Mouse (Mus musculus) limb, embryonic 10.5 days (tissue): ENCODE measurements at regions not wholly inside any gene's neighbourhood (a gene's known extent, or its start where the extent isn't known, plus 50 kb on each side); places are given as distances from the start of the nearest gene placed in this dataset.

Experiments used
- DNase-seq: peaks from one replicate; pipeline ENCODE4 v3.0.0-alpha.2; 2017; ENCODE audit warnings: low spot score
- H3K27ac ChIP-seq: fragments of 300-500 bp; sonication (generic); 2 replicates; pipeline ENCODE4 v1.5.1; 2016; ENCODE audit warnings: mild to moderate bottlenecking
- H3K27me3 ChIP-seq: fragments of 300-500 bp; sonication (generic); 2 replicates; pipeline ENCODE4 v1.6.1; 2016; ENCODE audit warnings: low read depth, mild to moderate bottlenecking; ENCODE audit not compliant: poor library complexity, severe bottlenecking
- H3K36me3 ChIP-seq: fragments of 300-500 bp; sonication (generic); 2 replicates; pipeline ENCODE4 v1.6.1; 2016; ENCODE audit warnings: mild to moderate bottlenecking, moderate library complexity
- H3K4me1 ChIP-seq: fragments of 300-500 bp; sonication (generic); 2 replicates; pipeline ENCODE4 v1.6.1; 2016
- H3K4me3 ChIP-seq: fragments of 300-500 bp; sonication (generic); 2 replicates; pipeline ENCODE4 v1.5.1; 2016; ENCODE audit warnings: mild to moderate bottlenecking, moderate library complexity
- H3K9me3 ChIP-seq: fragments of 300-500 bp; sonication (generic); replicated peaks from 2 replicates; pipeline ENCODE4 v1.6.1; 2016; ENCODE audit warnings: mild to moderate bottlenecking
- WGBS: fragments of 180-500 bp; shearing (Covaris S2); methylation state at CpG from one replicate; pipeline ENCODE4 v1.1.7; 2016; 5-methylcytosine and 5-hydroxymethylcytosine counted together

- 15% methylated on average over 12 of the region's 12 CpGs for WGBS
- peak; percentile 60 for DNase-seq
- H3K4me1 ChIP-seq, result peaks cover 41% of the 10 kb centered on the region
- no peaks in the 10 kb centered on the region for H3K9me3 ChIP-seq
- no peak overlapping the region for H3K4me3 ChIP-seq
- no peaks in the 10 kb centered on the region for H3K27me3 ChIP-seq
- H3K36me3 ChIP-seq, result no peaks in the 10 kb centered on the region
- peak overlapping the region; percentile 32 for H3K27ac ChIP-seq
These were observed 231.0 kb upstream of the Mpped2 start for GRCm38 (mm10) chr2:106461973-106462637.

DNA sequence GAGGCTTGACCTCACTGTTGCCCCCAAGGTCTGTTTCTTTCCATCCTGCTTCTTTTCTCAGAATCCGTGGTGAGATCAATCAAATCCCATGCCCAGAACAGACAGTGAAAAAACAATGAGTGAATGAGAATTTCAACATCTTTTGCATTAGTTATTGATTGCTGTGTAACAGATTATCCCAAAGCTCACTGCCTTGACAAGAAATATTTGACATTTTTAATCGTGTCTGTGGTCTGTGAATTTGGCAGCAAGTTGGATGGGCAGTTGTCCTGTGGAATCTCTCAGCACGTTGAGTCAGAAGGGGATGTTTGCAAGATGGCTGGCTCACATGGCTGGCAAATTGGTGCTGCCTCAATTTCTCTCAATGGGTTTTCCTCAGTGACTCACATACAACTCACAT lies 228.0 kb upstream of the Mpped2 start:
- no peak overlapping the region for H3K27ac ChIP-seq
- no peaks in the 10 kb centered on the region for H3K9me3 ChIP-seq
- no peak for DNase-seq
- peaks cover 38% of the 10 kb centered on the region for H3K4me1 ChIP-seq
- no peaks in the 10 kb centered on the region for H3K27me3 ChIP-seq
- H3K36me3 ChIP-seq, result no peaks in the 10 kb centered on the region
- 64% methylated on average over 3 of the region's 3 CpGs for WGBS
- no peak overlapping the region for H3K4me3 ChIP-seq

- Histone ChIP-seq H3K4me1 (peaks cover 30% of the 10 kb centered on the region), H3K4me3 (no peak overlapping the region), H3K9me3 (no peaks in the 10 kb centered on the region), H3K27me3 (no peaks in the 10 kb centered on the region), H3K36me3 (no peaks in the 10 kb centered on the region), H3K27ac (no peak overlapping the region)
- DNase-seq, result no peak
- WGBS, result 87% methylated on average over 3 of the region's 3 CpGs
These were observed 227.2 kb upstream of the Mpped2 start for GRCm38 (mm10) chr2:106465831-106466230.

- 88% methylated on average over 2 of the region's 2 CpGs for WGBS
- Histone ChIP-seq H3K27me3 (no peaks in the 10 kb centered on the region), H3K27ac (no peak overlapping the region), H3K4me1 (peaks cover 4% of the 10 kb centered on the region; the same call in 1 of the 2 replicates), H3K4me3 (no peak overlapping the region), H3K36me3 (no peaks in the 10 kb centered on the region), H3K9me3 (no peaks in the 10 kb centered on the region)
- DNase-seq, result no peak
These were observed 223.9 kb upstream of the Mpped2 start for GRCm38 (mm10) chr2:106469196-106469595.

GRCm38 (mm10) chr2:106473458-106473857 lies 219.6 kb upstream of the Mpped2 start:
- Histone ChIP-seq H3K9me3 (no peaks in the 10 kb centered on the region), H3K27me3 (no peaks in the 10 kb centered on the region), H3K36me3 (no peaks in the 10 kb centered on the region), H3K27ac (no peak overlapping the region), H3K4me3 (no peak overlapping the region), H3K4me1 (no peaks in the 10 kb centered on the region)
- 84% methylated on average over 3 of the region's 3 CpGs for WGBS
- no peak for DNase-seq

GRCm38 (mm10) chr2:106477991-106478390 lies 215.1 kb upstream of the Mpped2 start:
- WGBS, result 66% methylated on average over 2 of the region's 2 CpGs
- H3K36me3 ChIP-seq, result no peaks in the 10 kb centered on the region
- no peak overlapping the region for H3K27ac ChIP-seq
- no peaks in the 10 kb centered on the region for H3K4me1 ChIP-seq
- no peak overlapping the region for H3K4me3 ChIP-seq
- DNase-seq, result no peak
- H3K9me3 ChIP-seq, result no peaks in the 10 kb centered on the region
- H3K27me3 ChIP-seq, result no peaks in the 10 kb centered on the region

DNA sequence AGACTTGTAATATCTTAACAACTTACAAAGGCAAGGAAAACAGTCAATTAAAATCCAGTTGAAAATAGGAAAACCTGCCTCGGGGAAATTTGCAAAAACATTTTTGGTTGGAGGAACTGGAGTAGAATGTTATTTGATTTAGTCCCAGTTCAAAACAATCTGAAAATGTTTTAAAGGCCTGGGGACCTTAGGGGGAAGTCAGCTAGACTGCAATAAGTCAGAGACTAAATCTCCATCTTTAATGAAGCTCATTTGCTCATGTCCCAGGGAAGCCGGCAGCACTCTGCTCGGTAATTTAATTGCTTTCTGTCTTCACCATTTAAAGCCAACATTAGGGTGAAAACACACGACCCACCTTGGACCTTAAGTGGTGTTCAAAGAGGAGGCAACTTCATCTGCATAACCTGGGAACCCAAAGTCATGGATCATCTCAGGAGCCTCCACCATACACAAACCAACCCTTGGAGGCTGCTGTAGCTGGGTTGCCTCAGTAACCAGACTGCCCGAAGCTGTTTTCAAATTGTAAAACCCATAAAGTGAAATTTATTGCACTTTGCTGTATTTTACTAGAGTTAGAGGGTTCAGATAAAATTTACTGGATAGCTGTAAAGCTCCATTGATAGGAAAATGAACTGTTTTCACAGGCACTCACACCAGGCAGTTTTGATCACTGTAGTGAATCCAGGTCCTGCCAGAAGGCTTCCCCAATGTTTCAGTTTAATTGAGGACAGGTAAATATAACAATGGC lies 205.6 kb upstream of the Mpped2 start:
- peak; percentile 31 for DNase-seq
- peaks cover 32% of the 10 kb centered on the region for H3K4me1 ChIP-seq
- H3K36me3 ChIP-seq, result no peaks in the 10 kb centered on the region
- no peaks in the 10 kb centered on the region for H3K9me3 ChIP-seq
- 0 out of 2 replicates have a peak, but pooled peaks cover 10% of the 10 kb centered on the region for H3K27me3 ChIP-seq
- H3K27ac ChIP-seq, result peak overlapping the region; percentile 48; the same call in 1 of the 2 replicates
- H3K4me3 ChIP-seq, result no peak overlapping the region
- WGBS, result 34% methylated on average over 5 of the region's 5 CpGs

- Histone ChIP-seq H3K4me3 (no peak overlapping the region), H3K4me1 (peaks cover 21% of the 10 kb centered on the region), H3K27ac (no peak overlapping the region), H3K36me3 (no peaks in the 10 kb centered on the region), H3K27me3 (no peaks in the 10 kb centered on the region; the same call in 1 of the 2 replicates), H3K9me3 (no peaks in the 10 kb centered on the region)
- DNase-seq, result no peak
These were observed 194.3 kb upstream of the Mpped2 start for GRCm38 (mm10) chr2:106498735-106499134.

DNA sequence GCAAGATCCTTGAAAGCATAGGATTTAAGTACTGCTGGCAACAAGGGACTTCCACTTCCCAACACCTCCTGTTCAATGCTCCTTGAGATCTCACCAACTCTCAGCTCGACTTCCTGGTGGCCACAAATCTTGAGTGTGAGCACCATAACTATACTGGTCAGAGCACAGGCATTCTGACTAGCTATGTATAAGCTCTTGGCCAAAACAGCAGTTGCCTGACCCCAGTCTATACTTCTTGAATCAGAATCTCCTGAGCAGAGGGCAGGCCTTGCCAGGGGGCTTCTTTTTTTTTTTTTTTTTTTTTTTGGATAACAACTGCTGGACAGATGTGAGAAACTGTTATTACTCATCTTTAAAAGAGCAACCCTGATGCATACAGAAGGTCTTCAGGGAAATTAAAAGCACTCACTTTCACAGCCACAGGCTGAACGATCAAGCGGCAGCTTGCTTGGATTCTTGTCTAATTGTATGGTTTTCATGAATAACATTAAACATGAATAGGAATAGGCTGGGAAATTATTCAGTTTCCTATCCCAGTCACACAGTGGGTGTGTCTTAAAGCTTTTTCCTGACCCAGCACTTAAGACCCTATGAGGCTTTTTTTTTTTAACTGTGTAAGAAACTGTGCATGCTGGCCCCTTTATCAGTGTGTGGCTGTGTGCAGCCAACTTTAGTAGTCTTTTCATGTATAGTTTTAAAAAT lies 193.7 kb upstream of the Mpped2 start:
- DNase-seq, result no peak
- WGBS, result 66% methylated on average over 3 of the region's 3 CpGs
- H3K36me3 ChIP-seq, result no peaks in the 10 kb centered on the region
- peaks cover 21% of the 10 kb centered on the region for H3K4me1 ChIP-seq
- no peak overlapping the region for H3K27ac ChIP-seq
- H3K27me3 ChIP-seq, result no peaks in the 10 kb centered on the region; the same call in 1 of the 2 replicates
- H3K4me3 ChIP-seq, result no peak overlapping the region
- no peaks in the 10 kb centered on the region for H3K9me3 ChIP-seq

GRCm38 (mm10) chr2:106504933-106505420 lies 188.1 kb upstream of the Mpped2 start:
- no peaks in the 10 kb centered on the region for H3K4me1 ChIP-seq
- H3K36me3 ChIP-seq, result no peaks in the 10 kb centered on the region
- no peak for DNase-seq
- 90% methylated on average over 1 of the region's 1 CpGs for WGBS
- no peaks in the 10 kb centered on the region for H3K27me3 ChIP-seq
- no peak overlapping the region for H3K27ac ChIP-seq
- H3K9me3 ChIP-seq, result no peaks in the 10 kb centered on the region
- H3K4me3 ChIP-seq, result no peak overlapping the region

GRCm38 (mm10) chr2:106511889-106512288 lies 181.2 kb upstream of the Mpped2 start:
- Histone ChIP-seq H3K4me1 (peaks cover 14% of the 10 kb centered on the region), H3K9me3 (no peaks in the 10 kb centered on the region), H3K27me3 (no peaks in the 10 kb centered on the region; the same call in 1 of the 2 replicates), H3K36me3 (no peaks in the 10 kb centered on the region), H3K27ac (no peak overlapping the region), H3K4me3 (no peak overlapping the region)
- no peak for DNase-seq
- WGBS, result 89% methylated on average over 9 of the region's 9 CpGs

GRCm38 (mm10) chr2:106512338-106513024 lies 180.6 kb upstream of the Mpped2 start:
- Histone ChIP-seq H3K9me3 (no peaks in the 10 kb centered on the region), H3K4me1 (peaks cover 14% of the 10 kb centered on the region), H3K27ac (peak overlapping the region; percentile 46; the same call in 1 of the 2 replicates), H3K36me3 (no peaks in the 10 kb centered on the region), H3K4me3 (peak overlapping the region; percentile 13; the same call in 1 of the 2 replicates), H3K27me3 (no peaks in the 10 kb centered on the region; the same call in 1 of the 2 replicates)
- DNase-seq, result no peak
- WGBS, result 38% methylated on average over 14 of the region's 14 CpGs
